Mouse (Mus musculus): ENCODE results near the gene Snx27.

DNA sequence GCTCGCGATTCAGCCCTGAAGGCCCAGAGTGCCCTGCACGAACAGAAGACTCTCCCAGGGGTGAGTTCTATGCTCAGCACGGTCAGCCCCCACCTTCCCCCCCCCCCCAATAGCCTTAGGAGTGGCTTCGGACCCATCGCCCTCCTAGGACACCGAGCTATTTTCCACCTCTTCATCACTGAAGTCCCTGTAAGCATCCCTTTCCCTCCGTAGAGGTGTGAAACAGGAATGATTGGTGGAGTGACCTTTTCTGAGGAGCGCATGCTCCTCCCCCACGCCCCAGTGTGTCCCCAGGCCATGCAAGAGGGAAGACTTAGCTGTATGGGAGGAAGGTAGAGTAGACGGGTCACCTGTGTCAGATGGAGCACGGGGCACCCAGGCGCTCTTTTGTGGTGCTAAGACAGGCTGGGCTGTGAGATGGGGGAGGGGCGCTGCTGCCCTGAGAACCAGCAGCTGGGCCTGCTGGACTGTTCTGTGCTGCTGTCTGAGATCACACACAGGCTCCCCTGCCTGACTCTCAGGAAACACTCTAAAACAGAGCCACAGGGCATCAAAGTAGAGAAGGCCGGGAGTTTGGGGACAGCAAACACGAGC lies 102.1 kb downstream of the Snx27 start, which contains the start of gene Riiad1:
- TF ChIP-seq CTCF (IDR thresholded peaks at IDR 0.05; ENCODE audit: borderline replicate concordance, control insufficient read depth, extremely low read depth, insufficient read depth, low read length, poor library complexity) (no peak), POLR2A (IDR thresholded peaks at IDR 0.05; ENCODE audit: control insufficient read depth, extremely low read depth, insufficient read depth, low read length, poor library complexity) (no peak)

Data from thymus, adult 2 months (tissue).